Mouse (Mus musculus) thymus, postnatal 14 days (tissue): Measurements from ENCODE around the gene Olfml3.

ENCODE experiments used
- DNase-seq: peaks from one replicate; pipeline ENCODE4 v3.0.0; 2021

The Olfml3 gene

GRCm38 (mm10) chr3:103737061-103737754, 593 bp downstream of the Olfml3 start:
- no peak for DNase-seq

DNA sequence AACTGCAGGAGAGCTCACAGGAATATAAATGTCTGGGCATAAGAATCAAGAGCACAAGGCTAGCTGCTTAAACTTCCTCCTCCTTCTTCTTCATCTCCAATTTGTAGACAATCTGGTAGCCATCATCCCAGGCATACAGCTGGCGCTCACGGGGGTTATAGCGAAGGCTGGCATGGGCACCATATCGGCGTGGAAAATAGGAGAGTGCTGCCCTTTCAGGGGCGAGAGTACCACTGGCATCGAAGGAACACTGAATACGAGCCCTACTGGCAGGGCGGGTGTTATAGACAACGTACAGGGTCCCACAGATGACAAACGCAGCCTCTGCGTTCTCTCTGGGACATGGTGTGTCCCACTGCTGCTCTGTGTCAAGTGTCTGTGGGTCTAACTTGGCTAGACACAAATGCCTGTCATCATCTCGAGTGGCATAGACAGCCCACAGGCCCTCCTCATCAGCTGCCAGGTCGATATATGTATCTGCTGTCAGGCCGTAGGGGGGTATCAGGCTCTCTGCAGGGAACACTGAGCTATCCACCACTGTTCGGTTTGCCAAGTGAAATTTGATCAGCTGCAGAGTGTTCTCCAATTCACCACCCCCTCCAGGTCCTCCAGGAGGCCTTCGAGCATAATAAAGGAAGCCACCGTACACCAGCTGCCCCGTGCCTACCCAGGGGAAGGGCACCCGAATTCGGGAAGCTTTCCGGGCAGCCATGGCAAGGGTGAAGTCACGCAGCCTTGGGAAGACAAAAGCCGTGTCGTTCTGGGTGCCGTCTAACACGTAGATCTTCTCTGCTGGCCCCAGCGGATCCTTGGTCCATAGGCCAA, 1.8 kb downstream of the Olfml3 start:
- no peak for DNase-seq

- DNase-seq = no peak
These were observed 2.9 kb downstream of the Olfml3 start for GRCm38 (mm10) chr3:103734696-103735519.

GRCm38 (mm10) chr3:103733799-103734695, 3.8 kb downstream of the Olfml3 start:
- DNase-seq = no peak

GRCm38 (mm10) chr3:103733176-103733575, 4.6 kb downstream of the Olfml3 start:
- no peak for DNase-seq

DNA sequence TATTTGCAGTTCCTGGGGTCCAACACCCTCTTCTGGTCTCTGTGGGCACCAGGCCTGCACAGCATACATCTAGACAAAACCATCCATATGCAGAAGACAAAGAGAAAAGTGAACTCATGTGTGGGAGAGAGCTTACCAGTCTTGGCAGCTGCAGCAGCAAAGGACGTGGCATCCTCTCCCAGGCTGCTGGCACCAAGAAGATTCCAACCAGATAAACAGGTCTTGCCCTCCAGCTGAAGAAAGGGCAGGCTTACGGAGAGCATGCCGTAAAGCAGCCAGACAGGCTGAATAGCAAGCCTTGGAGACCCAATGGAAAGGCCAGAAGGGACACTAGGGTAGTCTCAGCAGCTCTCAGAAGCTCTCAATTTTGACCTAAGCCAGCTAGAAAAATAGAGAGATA, 5.7 kb downstream of the Olfml3 start:
- DNase-seq = no peak

- DNase-seq = no peak
These were observed 8.0 kb downstream of the Olfml3 start for GRCm38 (mm10) chr3:103729850-103730249.

- no peak for DNase-seq
These were observed 9.9 kb downstream of the Olfml3 start for GRCm38 (mm10) chr3:103727813-103728326.

DNA sequence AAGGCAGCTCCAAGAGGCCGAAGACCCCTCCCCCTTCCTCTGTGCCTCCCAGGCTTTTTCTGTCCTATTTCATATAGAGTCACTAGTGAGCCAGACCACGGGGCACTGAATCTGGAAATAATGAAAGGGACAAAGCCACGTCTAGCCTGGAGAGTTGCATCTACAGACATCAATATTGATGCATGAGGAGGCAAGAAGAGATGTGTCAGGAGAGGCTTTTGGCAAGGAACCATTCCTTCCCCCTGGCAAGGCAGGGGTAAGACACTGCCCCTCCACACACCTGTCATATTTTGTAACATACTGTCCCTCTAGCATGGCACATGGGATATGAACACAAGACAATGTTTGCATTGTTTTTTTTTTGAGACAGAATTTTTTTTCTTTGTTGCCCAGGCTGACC, 11.2 kb downstream of the Olfml3 start:
- DNase-seq = no peak

DNA sequence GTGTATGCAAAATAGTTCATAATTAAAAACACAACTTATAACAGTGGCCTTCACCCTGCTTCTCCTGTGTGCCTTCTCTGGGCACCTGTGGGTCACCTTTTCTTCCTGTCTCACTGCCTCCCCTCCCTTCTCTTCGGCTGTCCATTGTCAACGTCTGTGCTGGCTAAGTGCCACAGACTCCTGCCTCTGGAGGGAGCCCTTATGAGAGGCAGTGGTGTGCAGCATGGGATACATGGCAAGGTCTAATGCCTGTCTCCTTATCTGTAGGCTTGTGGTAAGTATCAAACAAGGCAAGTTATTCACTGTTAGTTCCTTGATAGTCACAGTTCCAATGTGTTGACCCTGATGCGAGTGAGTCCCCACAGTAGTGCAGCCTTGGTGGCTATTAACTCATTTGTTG, 13.7 kb downstream of the Olfml3 start:
- no peak for DNase-seq

DNA sequence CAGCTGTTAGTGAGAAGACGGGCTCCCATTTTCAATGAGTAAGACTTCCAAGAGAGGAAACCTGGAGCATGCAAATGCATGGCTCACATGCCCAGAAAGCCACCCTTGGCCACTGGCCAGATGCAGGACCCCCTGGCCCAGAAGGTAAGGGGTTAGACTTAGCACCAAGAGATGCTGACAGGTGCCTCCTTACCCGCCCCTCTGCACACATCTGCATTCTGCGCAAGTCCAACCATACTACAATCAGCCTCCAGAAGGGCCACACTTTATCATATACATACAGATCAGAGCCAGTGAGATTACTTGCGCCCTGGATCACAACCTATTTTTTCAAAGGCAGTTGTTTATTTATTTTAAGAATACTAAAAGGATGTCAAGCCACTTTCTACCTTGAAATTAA, 19.1 kb downstream of the Olfml3 start:
- no peak for DNase-seq

GRCm38 (mm10) chr3:103716774-103717760, 20.7 kb downstream of the Olfml3 start:
- no peak for DNase-seq

- peak; percentile 27 for DNase-seq
These were observed 21.8 kb downstream of the Olfml3 start for GRCm38 (mm10) chr3:103715762-103716693.

GRCm38 (mm10) chr3:103714942-103715341, 22.9 kb downstream of the Olfml3 start:
- DNase-seq = peak; percentile 37

GRCm38 (mm10) chr3:103714236-103714875, 23.4 kb downstream of the Olfml3 start:
- DNase-seq = peak; percentile 61

- DNase-seq = no peak
These were observed 25.6 kb downstream of the Olfml3 start for GRCm38 (mm10) chr3:103712196-103712595.

DNA sequence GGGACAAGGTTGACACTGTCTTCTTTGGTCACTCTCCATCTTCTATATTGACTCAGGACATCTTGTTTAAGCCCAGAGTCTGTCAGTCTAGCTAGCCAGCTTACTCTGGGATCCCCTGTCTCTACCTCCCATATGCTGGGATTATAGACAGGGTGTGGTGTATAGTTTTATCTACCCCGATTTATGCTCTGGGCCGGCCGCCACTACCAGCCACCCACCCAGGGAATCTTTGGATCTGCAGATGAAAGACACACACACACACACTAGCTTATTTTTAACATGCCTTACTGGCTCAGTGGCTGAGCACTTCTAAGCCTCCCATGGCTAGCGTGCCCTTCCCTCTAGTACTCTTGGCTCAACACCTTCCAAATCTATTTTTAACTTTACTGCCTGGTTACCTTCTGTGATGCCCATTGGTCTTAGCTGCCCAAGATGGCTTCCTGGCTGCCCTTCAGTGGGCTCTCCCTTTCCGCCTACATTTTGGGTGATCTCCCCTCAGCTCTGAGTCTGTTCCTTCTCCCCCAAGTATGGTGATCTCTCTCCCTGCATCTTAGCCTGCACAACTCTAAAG, 28.2 kb downstream of the Olfml3 start:
- no peak for DNase-seq

- no peak for DNase-seq
These were observed 32.4 kb downstream of the Olfml3 start for GRCm38 (mm10) chr3:103705426-103705825.

- DNase-seq = no peak
These were observed 33.1 kb downstream of the Olfml3 start for GRCm38 (mm10) chr3:103704661-103705060.
